Mouse (Mus musculus) Muller cell, postnatal 12 days (primary cell): ENCODE measurements around the gene Trp53i13.

ENCODE experiments used
- DNase-seq: peaks from one replicate; pipeline ENCODE4 v3.0.0-alpha.2; 2015; ENCODE audit errors: inconsistent ontology term

Gene Trp53i13

GRCm38 (mm10) chr11:77508068-77509021 is 7.4 kb downstream of the Trp53i13 start:
- DNase-seq: peak; percentile 82

GRCm38 (mm10) chr11:77507426-77507825 is 8.4 kb downstream of the Trp53i13 start:
- no peak for DNase-seq

- DNase-seq: no peak
Observed at GRCm38 (mm10) chr11:77506941-77507340, 8.8 kb downstream of the Trp53i13 start.

- no peak for DNase-seq
Observed at GRCm38 (mm10) chr11:77506273-77506672, 9.5 kb downstream of the Trp53i13 start.

- no peak for DNase-seq
Observed at GRCm38 (mm10) chr11:77505291-77505980, 10.3 kb downstream of the Trp53i13 start.

- no peak for DNase-seq
Observed at GRCm38 (mm10) chr11:77504377-77504776, 11.4 kb downstream of the Trp53i13 start.

- DNase-seq: peak; percentile 62
Observed at GRCm38 (mm10) chr11:77503511-77503910, 12.3 kb downstream of the Trp53i13 start.

GRCm38 (mm10) chr11:77502481-77502880 is 13.3 kb downstream of the Trp53i13 start:
- no peak for DNase-seq

- no peak for DNase-seq
Observed at GRCm38 (mm10) chr11:77501971-77502370, 13.8 kb downstream of the Trp53i13 start.

GRCm38 (mm10) chr11:77501392-77501791 is 14.4 kb downstream of the Trp53i13 start:
- peak; percentile 63 for DNase-seq

- DNase-seq: no peak
Observed at GRCm38 (mm10) chr11:77500361-77501325, 15.1 kb downstream of the Trp53i13 start.

GRCm38 (mm10) chr11:77499354-77499753 is 16.4 kb downstream of the Trp53i13 start:
- DNase-seq: peak; percentile 31

GRCm38 (mm10) chr11:77498261-77499139 is 17.3 kb downstream of the Trp53i13 start:
- DNase-seq: no peak

- peak; percentile 58 for DNase-seq
Observed at GRCm38 (mm10) chr11:77497851-77498250, 17.9 kb downstream of the Trp53i13 start.

- DNase-seq: no peak
Observed at GRCm38 (mm10) chr11:77497341-77497756, 18.4 kb downstream of the Trp53i13 start.

- no peak for DNase-seq
Observed at GRCm38 (mm10) chr11:77495507-77495906, 20.3 kb downstream of the Trp53i13 start.

- no peak for DNase-seq
Observed at GRCm38 (mm10) chr11:77494782-77495181, 21.0 kb downstream of the Trp53i13 start.

GRCm38 (mm10) chr11:77494344-77494676 is 21.5 kb downstream of the Trp53i13 start:
- DNase-seq: no peak

GRCm38 (mm10) chr11:77493512-77494343 is 22.1 kb downstream of the Trp53i13 start, which contains the start of gene Git1:
Gene Git1 (plus strand): TSS chr11:77493562.
- peak; percentile 51 for DNase-seq

- peak; percentile 96 for DNase-seq
Observed at GRCm38 (mm10) chr11:77492911-77493332, 22.9 kb downstream of the Trp53i13 start.
